Mouse (Mus musculus) right cerebral cortex, postnatal 10 days (tissue): ENCODE data around the gene Tmem231.

ENCODE experiments used
- DNase-seq, 2 experiments: peaks; one replicate each; pipeline ENCODE4 v3.0.0; 2021; ENCODE audit warnings: low spot score in 2 of 2

The Tmem231 gene

DNA sequence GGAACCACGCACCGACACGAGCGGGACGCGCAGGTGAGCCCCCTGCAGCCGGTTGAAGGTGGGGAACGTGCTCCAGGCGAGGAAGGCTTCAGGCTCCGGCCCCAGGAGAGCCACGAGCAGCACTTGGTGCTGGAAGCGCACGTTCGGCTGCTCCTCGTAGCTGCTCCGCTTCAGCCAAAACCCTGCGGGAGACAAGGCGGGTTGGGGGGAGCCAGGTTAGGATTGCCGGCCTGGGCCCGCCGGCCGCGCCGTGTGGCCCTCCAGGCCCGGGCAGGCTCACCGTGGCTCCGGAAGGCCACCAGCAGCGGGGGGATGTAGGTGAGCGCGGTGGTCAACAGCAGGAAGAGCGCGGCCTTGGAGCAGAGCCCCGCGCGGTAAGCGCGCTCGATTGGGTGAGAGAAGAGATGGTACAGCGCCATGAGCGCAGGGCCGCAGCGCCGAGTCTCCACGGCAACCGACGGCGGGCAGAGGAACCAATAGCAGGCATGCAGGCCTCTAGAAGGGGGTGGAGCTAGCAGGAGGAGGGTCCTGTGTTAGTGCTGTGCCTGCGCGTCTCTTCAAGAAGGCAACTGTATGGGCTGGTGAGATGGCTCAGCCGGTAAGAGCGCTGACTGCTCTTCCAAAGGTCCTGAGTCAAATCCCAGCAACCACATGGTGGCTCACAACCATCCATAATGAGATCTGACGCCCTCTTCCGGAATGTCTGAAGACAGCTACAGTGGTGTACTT lies at the start of gene Tmem231:
Gene Tmem231, minus strand, starts transcription at position 534 of the 729 bp plus-strand sequence.
- DNase-seq: peak; percentile 95 to 96

GRCm38 (mm10) chr8:111982116-111982515 lies 48.4 kb upstream of the Tmem231 start:
- DNase-seq: no peak

DNA sequence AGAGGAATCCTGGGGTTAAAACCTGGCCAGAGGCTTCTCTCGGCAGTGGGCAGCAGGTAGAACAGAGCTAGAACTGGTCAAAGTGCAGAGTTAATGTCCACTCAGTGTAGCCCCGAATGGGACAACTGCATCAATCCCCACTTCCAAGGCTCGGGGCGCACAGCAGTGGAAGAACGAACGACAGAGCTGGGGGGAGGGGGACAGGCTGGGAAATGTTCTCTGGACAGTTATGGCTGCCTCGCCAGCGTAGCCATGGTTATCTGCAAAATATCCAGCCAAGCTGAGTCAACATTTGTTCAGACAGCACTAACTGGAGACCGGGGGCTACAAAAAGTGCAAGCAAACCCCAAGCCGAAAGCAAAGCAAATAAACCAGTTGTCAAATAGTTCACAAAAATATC lies 44.5 kb upstream of the Tmem231 start:
- no peak for DNase-seq

GRCm38 (mm10) chr8:111976326-111976725 lies 42.6 kb upstream of the Tmem231 start:
- DNase-seq: no peak

DNA sequence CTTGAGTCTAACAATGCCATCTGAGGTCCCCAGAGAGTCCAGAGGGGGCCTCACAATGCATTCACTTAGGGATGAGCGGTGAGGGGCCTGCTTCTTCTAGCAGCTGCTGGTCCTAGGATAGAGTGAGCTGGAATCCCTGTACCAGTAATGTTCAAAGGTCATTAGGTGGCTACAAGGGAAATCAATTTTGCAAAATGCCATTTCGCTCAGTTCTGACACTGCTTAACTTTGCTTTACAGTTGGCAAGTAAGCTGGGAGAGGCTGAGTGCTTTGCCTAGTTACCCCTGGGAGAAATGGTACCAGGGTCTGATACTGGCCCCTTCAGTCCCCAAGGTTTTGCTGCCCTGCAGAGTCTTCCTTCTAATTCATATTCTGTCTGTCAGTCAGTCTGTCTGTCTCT lies 42.0 kb upstream of the Tmem231 start:
- DNase-seq: no peak

GRCm38 (mm10) chr8:111974138-111974537 lies 40.5 kb upstream of the Tmem231 start:
- no peak for DNase-seq

- DNase-seq: no peak
These were observed 35.3 kb upstream of the Tmem231 start for GRCm38 (mm10) chr8:111968991-111969390.

- no peak for DNase-seq
These were observed 34.9 kb upstream of the Tmem231 start for GRCm38 (mm10) chr8:111968541-111968940.

- no peak for DNase-seq
These were observed 33.7 kb upstream of the Tmem231 start for GRCm38 (mm10) chr8:111967246-111967870.

DNA sequence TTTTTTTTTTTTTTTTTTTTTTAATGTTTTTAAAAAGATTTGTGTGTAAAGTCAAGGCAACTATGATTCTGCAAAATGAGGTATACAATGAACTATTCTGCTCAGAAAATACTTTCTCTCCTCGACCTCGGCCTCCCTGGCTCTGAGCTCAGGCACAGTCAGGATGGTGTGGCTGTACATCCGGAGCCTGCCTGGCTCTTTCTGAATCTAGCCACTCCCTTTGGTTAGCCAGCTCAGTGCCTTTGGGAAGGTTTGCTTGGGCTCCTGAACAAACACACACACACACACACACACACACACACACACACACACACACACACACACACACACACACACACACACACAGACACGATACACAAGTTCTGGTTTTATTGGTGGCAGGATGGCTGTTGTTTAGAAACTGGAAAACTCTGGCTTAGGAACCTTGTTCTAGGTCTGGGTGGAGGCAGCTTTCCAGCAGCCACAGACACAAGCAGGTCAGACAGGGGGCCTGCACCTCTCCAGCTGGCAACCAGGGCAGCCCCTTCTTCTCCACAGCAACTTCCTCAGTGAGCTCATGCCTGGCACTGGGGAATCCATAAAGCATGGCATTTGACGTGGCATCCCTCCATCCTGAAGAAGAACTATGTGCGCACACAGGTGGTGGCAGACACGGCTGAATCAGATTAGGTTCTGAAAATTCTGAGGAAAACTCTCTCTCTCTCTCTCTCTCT lies 31.3 kb upstream of the Tmem231 start:
- DNase-seq: no peak

DNA sequence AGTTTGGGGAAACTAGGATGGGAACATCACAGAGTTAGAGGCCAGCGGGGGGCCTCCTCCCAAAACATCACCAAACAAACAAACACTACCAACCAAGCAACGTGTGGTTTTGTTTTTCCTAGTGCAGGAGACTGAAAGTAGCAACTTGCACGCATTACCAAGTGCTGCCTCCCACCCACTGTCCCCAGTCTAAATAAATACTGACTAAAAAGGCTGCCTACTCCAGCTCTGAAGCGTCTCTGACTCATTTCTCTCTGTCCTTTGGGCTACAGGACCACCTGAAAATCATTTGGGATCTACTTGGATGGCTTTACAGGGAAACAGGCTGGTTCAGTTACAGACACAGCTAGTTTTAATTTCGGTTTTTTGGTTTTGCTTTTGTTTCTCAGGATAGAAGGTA lies 30.7 kb upstream of the Tmem231 start:
- no peak for DNase-seq

- DNase-seq: no peak
These were observed 29.9 kb upstream of the Tmem231 start for GRCm38 (mm10) chr8:111963546-111963945.

GRCm38 (mm10) chr8:111963091-111963490 lies 29.4 kb upstream of the Tmem231 start:
- DNase-seq: no peak

GRCm38 (mm10) chr8:111962589-111962988 lies 28.9 kb upstream of the Tmem231 start:
- no peak for DNase-seq

GRCm38 (mm10) chr8:111961330-111961729 lies 27.6 kb upstream of the Tmem231 start:
- no peak for DNase-seq

DNA sequence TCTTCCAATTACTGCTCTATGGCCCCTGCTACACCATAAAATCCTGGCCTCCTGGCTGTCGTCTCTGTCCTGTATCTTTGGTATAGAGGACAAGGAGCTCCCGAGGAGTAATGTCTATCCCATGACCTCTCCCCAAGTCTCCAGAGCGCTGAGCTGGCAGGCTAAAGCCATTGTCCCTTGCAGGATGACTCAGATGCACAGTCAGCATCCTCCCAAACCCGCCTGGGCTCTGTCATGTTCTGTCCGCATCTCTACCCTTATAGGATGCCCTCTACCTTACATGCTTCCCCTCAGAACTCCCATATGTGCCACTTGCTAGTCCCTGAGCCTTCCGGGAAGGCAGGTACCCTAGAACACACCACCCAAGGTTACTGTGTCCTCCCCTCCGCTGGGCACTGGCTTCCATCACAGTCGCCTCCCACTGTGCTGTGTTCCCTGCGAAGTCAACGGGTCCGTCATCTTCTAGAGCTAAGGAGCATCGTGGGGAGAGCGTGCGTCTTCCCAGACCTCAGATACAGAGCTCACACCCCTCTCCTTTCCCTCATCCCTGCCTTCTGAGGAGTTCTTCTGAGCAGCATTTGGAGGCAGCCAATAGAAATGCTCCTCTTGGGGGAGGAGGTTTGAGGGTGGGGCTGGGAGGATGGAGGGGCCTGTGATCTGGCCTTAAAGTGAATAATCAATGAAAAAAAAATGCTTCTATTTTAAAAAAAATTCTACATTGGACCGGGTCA lies 27.1 kb upstream of the Tmem231 start:
- no peak for DNase-seq

DNA sequence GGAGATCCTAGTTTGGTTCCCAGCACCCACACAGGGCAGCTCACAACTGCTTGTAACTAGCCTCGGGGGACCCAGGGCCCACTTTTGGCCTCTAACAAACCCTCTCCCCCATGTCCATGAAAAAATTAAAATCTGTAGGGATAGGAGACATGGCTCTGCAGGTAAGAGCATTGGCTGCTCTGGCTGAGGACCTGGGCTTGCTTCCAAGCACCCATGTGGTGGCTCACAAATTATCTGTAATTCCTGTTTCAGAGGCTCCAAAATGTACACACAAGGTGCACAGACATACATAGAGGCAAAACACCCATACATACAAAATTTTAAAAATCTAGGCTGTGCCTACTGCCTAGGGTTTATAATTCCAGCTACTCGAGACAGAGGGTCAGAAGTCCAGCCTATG lies 23.6 kb upstream of the Tmem231 start:
- DNase-seq: no peak

DNA sequence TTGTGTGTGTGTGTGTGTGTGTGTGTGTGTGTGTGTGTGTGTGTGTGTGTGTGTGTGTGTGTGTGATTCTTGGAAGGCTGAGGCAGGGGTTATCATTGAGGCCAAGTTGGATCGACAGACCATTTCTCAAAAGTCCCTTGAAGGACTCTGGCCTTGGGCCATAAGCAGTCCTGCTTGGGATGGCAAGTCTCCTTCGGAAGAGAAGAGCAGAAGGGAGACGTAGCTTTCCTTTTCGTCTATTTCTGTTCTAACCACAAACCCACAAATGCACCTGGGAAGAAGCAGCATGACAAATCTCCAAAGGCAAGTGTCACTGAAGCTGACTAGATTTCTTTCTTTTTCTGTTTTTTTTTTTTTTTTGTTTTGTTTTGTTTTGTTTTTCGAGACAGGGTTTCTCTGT lies 22.2 kb upstream of the Tmem231 start:
- DNase-seq: no peak

- DNase-seq: no peak
These were observed 21.3 kb upstream of the Tmem231 start for GRCm38 (mm10) chr8:111954844-111955594.

- DNase-seq: no peak
These were observed 18.3 kb upstream of the Tmem231 start for GRCm38 (mm10) chr8:111951936-111952335.

DNA sequence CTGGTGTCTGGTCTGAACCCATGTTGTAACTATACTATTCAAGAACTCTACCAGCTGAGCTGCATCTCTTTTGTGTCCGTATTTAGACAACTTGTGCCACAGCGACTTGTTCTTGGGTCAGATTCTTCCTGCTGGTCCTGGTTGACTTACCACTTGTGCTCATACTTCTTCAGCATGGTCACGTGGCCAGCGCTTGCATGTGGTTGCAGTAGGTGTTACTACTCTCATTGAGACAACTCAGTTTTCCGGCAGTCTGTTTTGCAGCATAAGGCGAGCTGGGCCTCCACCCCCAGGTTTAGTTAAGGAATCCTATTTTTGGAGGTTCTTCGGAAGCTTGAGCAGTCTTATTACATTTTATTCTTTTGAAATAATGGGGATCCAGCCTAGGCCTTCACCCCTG lies 17.6 kb upstream of the Tmem231 start:
- DNase-seq: peak; percentile 66 to 85
